Mouse (Mus musculus) heart, adult 2 months (tissue): ENCODE results near the gene Padi2.

ENCODE experiments used
- CTCF ChIP-seq: fragments of 200-600 bp; IDR thresholded peaks from 2 replicates; pipeline ENCODE4 v1.8.1; 2022; ENCODE audit warnings: antibody characterized with exemption, mild to moderate bottlenecking, moderate library complexity
- EP300 ChIP-seq: fragments of 200-500 bp; IDR thresholded peaks from 2 replicates; pipeline ENCODE4 v1.6.1; 2011; ENCODE audit warnings: low read depth, low read length, control low read depth; ENCODE audit not compliant: insufficient read depth

DNA sequence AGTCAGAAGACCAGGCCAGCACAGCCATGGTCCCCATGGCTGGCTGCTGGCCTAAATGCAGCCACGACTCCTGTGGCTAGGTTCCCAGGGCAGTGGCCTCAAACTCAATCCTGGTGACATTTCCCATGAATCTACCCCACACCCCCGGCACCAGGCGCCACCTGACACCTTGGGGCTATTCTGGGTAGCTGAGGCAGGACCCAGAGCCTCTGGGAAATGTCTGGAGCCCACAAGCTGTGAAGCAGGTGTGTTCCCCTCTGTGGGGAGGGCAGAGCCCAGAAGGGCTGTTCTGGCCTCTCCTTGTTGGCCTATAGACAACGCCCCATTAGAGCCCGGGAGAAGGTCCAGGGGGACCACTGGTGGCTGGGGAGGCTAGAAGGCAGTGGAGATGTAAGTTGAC is 16.4 kb downstream of the Padi2 start:
- TF ChIP-seq CTCF (no peak), EP300 (no peak)
